7 mouse cellular contexts compared by ENCODE assay signal in genomic region chr8:69903063-69903542, GRCm38 (mm10). TPM values are rescaled to one million over a fixed set of nuclear protein-coding genes. Genes with fewer than 3 reads are reported as not detected.
DNase-seq lines count a peak whose midpoint lies in the region; ATAC-seq lines count a peak whose summit lies in the region.

No protein-coding gene starts in this region.

- H3K4me2 ChIP-seq in intestine, embryonic 16.5 days (ENCODE audit: low read depth, low read length): peak overlapping the region; percentile 98
- H3K4me2 ChIP-seq in midbrain, embryonic 11.5 days: peak overlapping the region; percentile 57

- H3K27me3 ChIP-seq in intestine, embryonic 16.5 days (replicated peaks; ENCODE audit: control insufficient read depth, insufficient read depth, low read length): no peaks in the 10 kb centered on the region
- no peaks in the 10 kb centered on the region for H3K27me3 ChIP-seq in midbrain, embryonic 11.5 days (ENCODE audit: control insufficient read depth, insufficient read depth, low read length)

- DNase-seq in adrenal gland, adult 8-10 months: peak; percentile 99
- peak; percentile 97 for DNase-seq in embryo, embryonic 9.5 days (ENCODE audit: extremely low spot score)
- DNase-seq in gastrocnemius, postnatal 4 days (ENCODE audit: low spot score in 2 of 2): peak; percentile 99
- peak; percentile 100 for DNase-seq in left cerebral cortex, postnatal 36 days (ENCODE audit: low spot score in 2 of 2)
- peak; percentile 100 for DNase-seq in midbrain, embryonic 11.5 days (ENCODE audit: low spot score, missing footprints)
- DNase-seq in skeletal muscle tissue, adult 2 months (ENCODE audit: low read depth, low spot score): peak; percentile 100

- peak; percentile 88 for ATAC-seq in intestine, embryonic 16.5 days
- peak; percentile 92 for ATAC-seq in midbrain, embryonic 11.5 days (ENCODE audit: low FRiP score)

- peak overlapping the region; percentile 80 for H3K4me3 ChIP-seq in intestine, embryonic 16.5 days (ENCODE audit: low read length)
- peak overlapping the region; percentile 77 for H3K4me3 ChIP-seq in midbrain, embryonic 11.5 days (ENCODE audit: low read depth, low read length)

- no peaks in the 10 kb centered on the region for H3K9me3 ChIP-seq in intestine, embryonic 16.5 days (ENCODE audit: control insufficient read depth, low read length)
- H3K9me3 ChIP-seq in midbrain, embryonic 11.5 days (ENCODE audit: control insufficient read depth, low read length): no peaks in the 10 kb centered on the region

- intact Hi-C loops in left cerebral cortex, postnatal 36 days (cut with DNase I): loop anchor here (5.0 kb wide), 1 partner anchor 276 kb away; the partner anchor contains the start of gene Zfp868

- H3K36me3 ChIP-seq in intestine, embryonic 16.5 days (ENCODE audit: control insufficient read depth, insufficient read depth, low read length): no peaks in the 10 kb centered on the region
- no peaks in the 10 kb centered on the region for H3K36me3 ChIP-seq in midbrain, embryonic 11.5 days (ENCODE audit: control insufficient read depth, insufficient read depth, low read length)

- H3K27ac ChIP-seq in intestine, embryonic 16.5 days (ENCODE audit: low read length): peak overlapping the region; percentile 95
- H3K27ac ChIP-seq in midbrain, embryonic 11.5 days (ENCODE audit: low read depth, low read length): peak overlapping the region; percentile 65

- under 1% methylated on average over 45 of the region's 45 CpGs for WGBS in intestine, embryonic 16.5 days
- WGBS in midbrain, embryonic 11.5 days: under 1% methylated on average over 43 of the region's 45 CpGs

- peak overlapping the region; percentile 72 for H3K9ac ChIP-seq in intestine, embryonic 16.5 days (ENCODE audit: low read depth, low read length)
- H3K9ac ChIP-seq in midbrain, embryonic 11.5 days (ENCODE audit: low read length): peak overlapping the region; percentile 81

- peaks cover 34% of the 10 kb centered on the region for H3K4me1 ChIP-seq in intestine, embryonic 16.5 days (ENCODE audit: control insufficient read depth, insufficient read depth, low read length)
- peaks cover 19% of the 10 kb centered on the region for H3K4me1 ChIP-seq in midbrain, embryonic 11.5 days (ENCODE audit: control insufficient read depth, insufficient read depth, low read length)

RNA-seq across cellular contexts. Expression of gene Yjefn3, which starts 0.6 kb away (rescaled TPM):
- 1 to 10 TPM in 1 of 4 experiments, under 1 TPM in 1, not detected in 2; 0.38 to 1.3 TPM for total RNA-seq in adrenal gland, adult 8-10 months (2022)
- total RNA-seq in gastrocnemius, postnatal 4 days (2021): 10 to 100 TPM; 10.8 to 11.7 TPM
- 3.2 and 3.8 TPM in 2 replicates for polyA plus RNA-seq in intestine, embryonic 16.5 days (2015; fragmentation: Nextera tagmentation; extraction: Ambion mirVana)
- 10 to 100 TPM; 23.7 to 31.3 TPM for total RNA-seq in left cerebral cortex, postnatal 36 days (2021)
- 3.2 and 3.6 TPM in 2 replicates for polyA plus RNA-seq in midbrain, embryonic 11.5 days (2014; fragmentation: Nextera tagmentation; extraction: Ambion mirVana)

RNA-seq across cellular contexts. Expression of gene Ndufa13, which starts 0.7 kb away (rescaled TPM):
- 100 to 1,000 TPM; 102 to 174 (median 123) TPM for total RNA-seq in adrenal gland, adult 8-10 months (2022)
- 100 to 1,000 TPM; 188 to 196 TPM for total RNA-seq in gastrocnemius, postnatal 4 days (2021)
- 233 and 243 TPM in 2 replicates for polyA plus RNA-seq in intestine, embryonic 16.5 days (2015; fragmentation: Nextera tagmentation; extraction: Ambion mirVana)
- total RNA-seq in left cerebral cortex, postnatal 36 days (2021): 100 to 1,000 TPM; 144 to 161 TPM
- polyA plus RNA-seq in midbrain, embryonic 11.5 days (2014; fragmentation: Nextera tagmentation; extraction: Ambion mirVana): 167 and 172 TPM in 2 replicates

RNA-seq across cellular contexts. Expression of gene Tssk6, which starts 1.1 kb away (rescaled TPM):
- total RNA-seq in adrenal gland, adult 8-10 months (2022): under 1 TPM; 0.34 to 0.59 (median 0.38) TPM
- total RNA-seq in gastrocnemius, postnatal 4 days (2021): under 1 TPM in 1 of 2 experiments, not detected in 1; 0.60 TPM
- 2.8 TPM in 2 replicates for polyA plus RNA-seq in intestine, embryonic 16.5 days (2015; fragmentation: Nextera tagmentation; extraction: Ambion mirVana)
- total RNA-seq in left cerebral cortex, postnatal 36 days (2021): under 1 TPM in 1 of 2 experiments, not detected in 1; 0.32 TPM
- polyA plus RNA-seq in midbrain, embryonic 11.5 days (2014; fragmentation: Nextera tagmentation; extraction: Ambion mirVana): 3.4 and 4.0 TPM in 2 replicates

RNA-seq across cellular contexts. Expression of gene Cilp2, which starts 15.6 kb away (rescaled TPM):
- total RNA-seq in adrenal gland, adult 8-10 months (2022): under 1 TPM in 2 of 4 experiments, not detected in 2; 0.06 to 0.08 TPM
- total RNA-seq in gastrocnemius, postnatal 4 days (2021): 10 to 100 TPM in 1 of 2 experiments, 1 to 10 TPM in 1; 6.3 to 12.8 TPM
- polyA plus RNA-seq in intestine, embryonic 16.5 days (2015; fragmentation: Nextera tagmentation; extraction: Ambion mirVana): 0.51 and 0.53 TPM in 2 replicates
- total RNA-seq in left cerebral cortex, postnatal 36 days (2021): 1 to 10 TPM in 1 of 2 experiments, under 1 TPM in 1; 0.91 to 1.0 TPM
- polyA plus RNA-seq in midbrain, embryonic 11.5 days (2014; fragmentation: Nextera tagmentation; extraction: Ambion mirVana): 0.31 and 0.40 TPM in 2 replicates

Comparison
In these comparisons a context has a peak if more than half of its experiments do, and no peak if none do; other contexts are left out.
1. Peak in every context shown above with its lines: DNase-seq, ATAC-seq, H3K4me3 ChIP-seq and H3K27ac ChIP-seq.
2. RNA of gene Yjefn3, which starts 0.6 kb away (total RNA-seq): 23.7 to 31.3 TPM in left cerebral cortex, postnatal 36 days and 10.8 to 11.7 TPM in gastrocnemius, postnatal 4 days; 0.38 to 1.3 TPM in adrenal gland, adult 8-10 months; every median in the first group is over 4 times any median in the second.